Mouse (Mus musculus): ENCODE measurements around the gene Sncb. TPM values are rescaled to one million over a fixed set of nuclear protein-coding genes. Genes with fewer than 3 reads are reported as not detected.
A peak's percentile ranks its signal among the peaks of the same experiment; 100 is the strongest.

Gene Sncb
- polyA plus RNA-seq, 1 experiment from 2014 or later = not detected

GRCm38 (mm10) chr13:54755201-54755830 is 11.1 kb downstream of the Sncb start:
- no peaks in the 10 kb centered on the region for H3K9me3 ChIP-seq (replicated peaks)
- no peak overlapping the region for H3K4me3 ChIP-seq
- peaks cover 86% of the 10 kb centered on the region for H3K27me3 ChIP-seq
- H3K9ac ChIP-seq = no peak overlapping the region
- ATAC-seq (replicated peaks; ENCODE audit: insufficient number of reproducible peaks, insufficient read depth, low FRiP score, low read depth) = no peak
- no peaks in the 10 kb centered on the region for H3K36me3 ChIP-seq
- no peak overlapping the region for H3K4me2 ChIP-seq
- peaks cover 12% of the 10 kb centered on the region for H3K4me1 ChIP-seq (replicated peaks)
- no peak overlapping the region for H3K27ac ChIP-seq
- WGBS = 8% methylated on average over 9 of the region's 9 CpGs

GRCm38 (mm10) chr13:54754169-54755080 is 12.0 kb downstream of the Sncb start:
- Histone ChIP-seq H3K9ac (no peak overlapping the region), H3K27ac (no peak overlapping the region), H3K9me3 (replicated peaks) (no peaks in the 10 kb centered on the region), H3K27me3 (peaks cover 86% of the 10 kb centered on the region), H3K36me3 (no peaks in the 10 kb centered on the region), H3K4me2 (no peak overlapping the region), H3K4me1 (replicated peaks) (peaks cover 18% of the 10 kb centered on the region), H3K4me3 (no peak overlapping the region)
- ATAC-seq (replicated peaks; ENCODE audit: insufficient number of reproducible peaks, insufficient read depth, low FRiP score, low read depth) = no peak
- WGBS = 36% methylated on average over 12 of the region's 12 CpGs

- Histone ChIP-seq H3K4me1 (replicated peaks) (peaks cover 20% of the 10 kb centered on the region), H3K27ac (no peak overlapping the region), H3K4me3 (no peak overlapping the region), H3K4me2 (no peak overlapping the region), H3K27me3 (peaks cover 86% of the 10 kb centered on the region), H3K9ac (no peak overlapping the region), H3K36me3 (no peaks in the 10 kb centered on the region), H3K9me3 (replicated peaks) (no peaks in the 10 kb centered on the region)
- ATAC-seq (replicated peaks; ENCODE audit: insufficient number of reproducible peaks, insufficient read depth, low FRiP score, low read depth) = no peak
- WGBS = 53% methylated on average over 6 of the region's 6 CpGs
These were observed 12.7 kb downstream of the Sncb start for GRCm38 (mm10) chr13:54753733-54754132.

GRCm38 (mm10) chr13:54752656-54753055 is 13.7 kb downstream of the Sncb start:
- Histone ChIP-seq H3K9ac (no peak overlapping the region), H3K36me3 (no peaks in the 10 kb centered on the region), H3K4me1 (replicated peaks) (peaks cover 11% of the 10 kb centered on the region), H3K9me3 (replicated peaks) (no peaks in the 10 kb centered on the region), H3K4me2 (no peak overlapping the region), H3K27me3 (peaks cover 87% of the 10 kb centered on the region), H3K27ac (no peak overlapping the region), H3K4me3 (no peak overlapping the region)
- WGBS = 59% methylated on average over 10 of the region's 10 CpGs
- ATAC-seq (replicated peaks; ENCODE audit: insufficient number of reproducible peaks, insufficient read depth, low FRiP score, low read depth) = no peak

- WGBS = 3% methylated on average over 8 of the region's 8 CpGs
- H3K27ac ChIP-seq = no peak overlapping the region
- peaks cover 86% of the 10 kb centered on the region for H3K27me3 ChIP-seq
- H3K4me2 ChIP-seq = no peak overlapping the region
- H3K9me3 ChIP-seq (replicated peaks) = no peaks in the 10 kb centered on the region
- H3K9ac ChIP-seq = no peak overlapping the region
- no peak overlapping the region for H3K4me3 ChIP-seq
- peaks cover 10% of the 10 kb centered on the region for H3K4me1 ChIP-seq (replicated peaks)
- ATAC-seq (replicated peaks; ENCODE audit: insufficient number of reproducible peaks, insufficient read depth, low FRiP score, low read depth) = no peak
- H3K36me3 ChIP-seq = no peaks in the 10 kb centered on the region
These were observed 15.7 kb downstream of the Sncb start for GRCm38 (mm10) chr13:54750699-54751098.

- no peaks in the 10 kb centered on the region for H3K9me3 ChIP-seq (replicated peaks)
- peaks cover 87% of the 10 kb centered on the region for H3K27me3 ChIP-seq
- peaks cover 10% of the 10 kb centered on the region for H3K4me1 ChIP-seq (replicated peaks)
- H3K4me3 ChIP-seq = peak within 1 kb of the TSS; percentile 55
- H3K36me3 ChIP-seq = no peaks in the 10 kb centered on the region
- ATAC-seq (replicated peaks; ENCODE audit: insufficient number of reproducible peaks, insufficient read depth, low FRiP score, low read depth) = no peak; the same call in 1 of the 2 replicates
- no peak within 1 kb of the TSS for H3K27ac ChIP-seq
- no peak within 1 kb of the TSS for H3K9ac ChIP-seq
- H3K4me2 ChIP-seq = peak within 1 kb of the TSS; percentile 94
- 3% methylated on average over 29 of the region's 29 CpGs for WGBS
These were observed 16.5 kb downstream of the Sncb start, which contains the start of gene Gprin1 for GRCm38 (mm10) chr13:54749864-54750411. TSS of gene Gprin1 (minus strand) at chr13:54749874.

GRCm38 (mm10) chr13:54749061-54749863 is 17.1 kb downstream of the Sncb start:
- Histone ChIP-seq H3K4me3 (peak overlapping the region; percentile 55), H3K4me2 (peak overlapping the region; percentile 94), H3K9ac (no peak overlapping the region), H3K4me1 (replicated peaks) (peaks cover 10% of the 10 kb centered on the region), H3K27me3 (peaks cover 94% of the 10 kb centered on the region), H3K9me3 (replicated peaks) (no peaks in the 10 kb centered on the region), H3K27ac (no peak overlapping the region), H3K36me3 (no peaks in the 10 kb centered on the region)
- 1% methylated on average over 78 of the region's 100 CpGs for WGBS
- peak; percentile 63 for ATAC-seq (replicated peaks; ENCODE audit: insufficient number of reproducible peaks, insufficient read depth, low FRiP score, low read depth)

- Histone ChIP-seq H3K27ac (no peak overlapping the region), H3K9me3 (replicated peaks) (no peaks in the 10 kb centered on the region), H3K4me2 (peak overlapping the region; percentile 94; the same call in 1 of the 2 replicates), H3K9ac (no peak overlapping the region), H3K27me3 (peaks cover 91% of the 10 kb centered on the region), H3K36me3 (no peaks in the 10 kb centered on the region), H3K4me1 (replicated peaks) (peaks cover 10% of the 10 kb centered on the region), H3K4me3 (no peak overlapping the region)
- ATAC-seq (replicated peaks; ENCODE audit: insufficient number of reproducible peaks, insufficient read depth, low FRiP score, low read depth) = 0 out of 2 replicates have a peak, but pooled peaks have one; percentile 24
- WGBS = 50% methylated on average over 10 of the region's 10 CpGs
These were observed 17.7 kb downstream of the Sncb start for GRCm38 (mm10) chr13:54748721-54749060.

GRCm38 (mm10) chr13:54748190-54748589 is 18.2 kb downstream of the Sncb start:
- H3K36me3 ChIP-seq = no peaks in the 10 kb centered on the region
- H3K27me3 ChIP-seq = peaks cover 86% of the 10 kb centered on the region
- no peak overlapping the region for H3K9ac ChIP-seq
- 76% methylated on average over 8 of the region's 8 CpGs for WGBS
- H3K4me1 ChIP-seq (replicated peaks) = peaks cover 10% of the 10 kb centered on the region
- no peak for ATAC-seq (replicated peaks; ENCODE audit: insufficient number of reproducible peaks, insufficient read depth, low FRiP score, low read depth)
- H3K27ac ChIP-seq = no peak overlapping the region
- no peaks in the 10 kb centered on the region for H3K9me3 ChIP-seq (replicated peaks)
- H3K4me2 ChIP-seq = no peak overlapping the region
- H3K4me3 ChIP-seq = no peak overlapping the region

- Histone ChIP-seq H3K27me3 (peaks cover 85% of the 10 kb centered on the region), H3K4me1 (replicated peaks) (peaks cover 10% of the 10 kb centered on the region), H3K9ac (no peak overlapping the region), H3K4me2 (no peak overlapping the region), H3K4me3 (no peak overlapping the region), H3K27ac (no peak overlapping the region), H3K9me3 (replicated peaks) (no peaks in the 10 kb centered on the region), H3K36me3 (no peaks in the 10 kb centered on the region)
- no peak for ATAC-seq (replicated peaks; ENCODE audit: insufficient number of reproducible peaks, insufficient read depth, low FRiP score, low read depth)
- 32% methylated on average over 10 of the region's 10 CpGs for WGBS
These were observed 19.5 kb downstream of the Sncb start for GRCm38 (mm10) chr13:54746896-54747295.

- H3K4me3 ChIP-seq = no peak overlapping the region
- no peaks in the 10 kb centered on the region for H3K36me3 ChIP-seq
- no peak overlapping the region for H3K27ac ChIP-seq
- H3K9ac ChIP-seq = no peak overlapping the region
- no peaks in the 10 kb centered on the region for H3K9me3 ChIP-seq (replicated peaks)
- peaks cover 10% of the 10 kb centered on the region for H3K4me1 ChIP-seq (replicated peaks)
- 20% methylated on average over 6 of the region's 6 CpGs for WGBS
- ATAC-seq (replicated peaks; ENCODE audit: insufficient number of reproducible peaks, insufficient read depth, low FRiP score, low read depth) = no peak
- H3K4me2 ChIP-seq = no peak overlapping the region
- H3K27me3 ChIP-seq = peaks cover 84% of the 10 kb centered on the region
These were observed 20.3 kb downstream of the Sncb start for GRCm38 (mm10) chr13:54746110-54746509.

All from heart, embryonic 15.5 days (tissue).